Mouse (Mus musculus) forebrain, postnatal 0 days (tissue): Measurements from ENCODE around the gene Unc13c. TPM values are rescaled to one million over a fixed set of nuclear protein-coding genes. Genes with fewer than 3 reads are reported as not detected.

Experiments used
- ATAC-seq: fragments of 200-750 bp; cut with Nextera tagmentation; 2 replicates; pipeline ENCODE4 v1.8.0; 2017; ENCODE audit warnings: mild to moderate bottlenecking, moderate library complexity
- DNase-seq: peaks from one replicate; pipeline ENCODE4 v3.0.0-alpha.2; 2015
- H3K27ac ChIP-seq: fragments of 300-500 bp; sonication (generic); 2 replicates; pipeline ENCODE4 v1.5.1; 2014; ENCODE audit warnings: low read depth, mild to moderate bottlenecking, antibody characterized with exemption, low read length, moderate library complexity, mixed read lengths
- H3K27me3 ChIP-seq: fragments of 300-500 bp; sonication (generic); 2 replicates; pipeline ENCODE4 v1.6.1; 2014; ENCODE audit warnings: mild to moderate bottlenecking, low read length, mixed read lengths; ENCODE audit not compliant: insufficient read depth
- H3K36me3 ChIP-seq: fragments of 300-500 bp; sonication (generic); 2 replicates; pipeline ENCODE4 v1.6.1; 2014; ENCODE audit warnings: mild to moderate bottlenecking, moderate library complexity; ENCODE audit not compliant: insufficient read depth
- H3K4me1 ChIP-seq: fragments of 300-500 bp; sonication (generic); 2 replicates; pipeline ENCODE4 v1.6.1; 2014; ENCODE audit warnings: antibody characterized with exemption; ENCODE audit not compliant: insufficient read depth
- H3K4me2 ChIP-seq: fragments of 300-500 bp; sonication (generic); 2 replicates; pipeline ENCODE4 v1.6.1; 2014; ENCODE audit warnings: low read depth, mild to moderate bottlenecking, moderate library complexity
- H3K4me3 ChIP-seq: fragments of 300-500 bp; sonication (generic); 2 replicates; pipeline ENCODE4 v1.5.1; 2014; ENCODE audit warnings: low read depth, low read length, mixed read lengths
- H3K9ac ChIP-seq: fragments of 300-500 bp; sonication (generic); 2 replicates; pipeline ENCODE4 v1.6.1; 2014; ENCODE audit warnings: mild to moderate bottlenecking
- H3K9me3 ChIP-seq: fragments of 300-500 bp; sonication (generic); 2 replicates; pipeline ENCODE4 v1.6.1; 2016; ENCODE audit warnings: low read length
- CTCF ChIP-seq: sonication (generic); IDR thresholded peaks from 2 replicates; pipeline ENCODE4 v1.5.1; 2016; ENCODE audit warnings: antibody characterized with exemption, control low read depth, low read depth
- WGBS: fragments of 180-500 bp; shearing (Covaris S2); extraction: QIAGEN DNeasy Blood & Tissue Kit; methylation state at CpG from one replicate; pipeline ENCODE4 v1.1.7; 2014; 5-methylcytosine and 5-hydroxymethylcytosine counted together
- polyA plus RNA-seq: library from polyadenylated mRNA; unstranded; fragments of >200 nt; fragmentation: Nextera tagmentation; extraction: Ambion mirVana; gene quantifications from 2 replicates; pipeline ENCODE4 v1.2.1, GENCODE M21; 2015
- total RNA-seq: library from RNA; depleted of rRNA; stranded (reverse); fragments of >200 nt; gene quantifications from 2 replicates; pipeline ENCODE4 v1.2.3, GENCODE M21; 2014

Gene Unc13c
- total and polyA plus RNA-seq, 2 experiments from 2014 or later, result 3.8 to 11.8 TPM

DNA sequence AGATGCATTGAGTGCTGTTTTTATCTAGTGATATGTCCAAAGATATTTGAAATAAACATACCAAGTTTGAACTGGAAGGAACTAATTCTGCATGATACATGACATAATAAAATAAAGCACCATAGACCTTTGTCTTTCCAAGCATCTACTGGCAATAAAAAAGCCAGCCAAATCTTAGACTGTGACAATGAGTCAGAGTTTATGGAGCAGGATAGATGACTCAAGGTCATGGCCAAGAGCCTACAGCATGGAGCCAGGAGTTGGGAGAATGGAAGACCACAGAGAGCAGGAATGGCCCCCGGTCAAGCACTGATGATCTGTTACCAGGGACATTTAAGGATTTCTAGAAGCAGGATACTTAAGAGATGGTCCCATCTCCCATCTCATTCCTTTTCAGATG, 319.7 kb downstream of the Unc13c start:
- H3K27ac ChIP-seq, result no peak overlapping the region
- H3K4me1 ChIP-seq, result no peaks in the 10 kb centered on the region
- ATAC-seq (no peak), DNase-seq (no peak)
- H3K36me3 ChIP-seq, result no peaks in the 10 kb centered on the region
- WGBS, result 94% methylated on average over 1 of the region's 1 CpGs
- TF ChIP-seq CTCF, result no peak
- no peaks in the 10 kb centered on the region for H3K27me3 ChIP-seq
- no peak overlapping the region for H3K9ac ChIP-seq
- H3K9me3 ChIP-seq, result no peaks in the 10 kb centered on the region
- H3K4me2 ChIP-seq, result no peak overlapping the region
- no peak overlapping the region for H3K4me3 ChIP-seq

- Histone ChIP-seq H3K9ac (no peak overlapping the region), H3K9me3 (no peaks in the 10 kb centered on the region), H3K4me2 (no peak overlapping the region), H3K27me3 (no peaks in the 10 kb centered on the region), H3K27ac (no peak overlapping the region), H3K4me1 (no peaks in the 10 kb centered on the region), H3K36me3 (no peaks in the 10 kb centered on the region), H3K4me3 (no peak overlapping the region)
- ATAC-seq (no peak), DNase-seq (no peak)
- 93% methylated on average over 1 of the region's 1 CpGs for WGBS
- peak; percentile 35; the same call in 1 of the 2 replicates for TF ChIP-seq CTCF
Measured at GRCm38 (mm10) chr9:73638119-73638518, 330.6 kb downstream of the Unc13c start.

GRCm38 (mm10) chr9:73625171-73625570, 343.6 kb downstream of the Unc13c start:
- Histone ChIP-seq H3K9me3 (no peaks in the 10 kb centered on the region), H3K4me1 (no peaks in the 10 kb centered on the region), H3K4me3 (no peak overlapping the region), H3K27me3 (no peaks in the 10 kb centered on the region), H3K27ac (no peak overlapping the region), H3K9ac (no peak overlapping the region), H3K4me2 (no peak overlapping the region), H3K36me3 (no peaks in the 10 kb centered on the region)
- TF ChIP-seq CTCF, result no peak
- ATAC-seq (no peak), DNase-seq (no peak)
- WGBS, result 60% methylated on average over 1 of the region's 1 CpGs

DNA sequence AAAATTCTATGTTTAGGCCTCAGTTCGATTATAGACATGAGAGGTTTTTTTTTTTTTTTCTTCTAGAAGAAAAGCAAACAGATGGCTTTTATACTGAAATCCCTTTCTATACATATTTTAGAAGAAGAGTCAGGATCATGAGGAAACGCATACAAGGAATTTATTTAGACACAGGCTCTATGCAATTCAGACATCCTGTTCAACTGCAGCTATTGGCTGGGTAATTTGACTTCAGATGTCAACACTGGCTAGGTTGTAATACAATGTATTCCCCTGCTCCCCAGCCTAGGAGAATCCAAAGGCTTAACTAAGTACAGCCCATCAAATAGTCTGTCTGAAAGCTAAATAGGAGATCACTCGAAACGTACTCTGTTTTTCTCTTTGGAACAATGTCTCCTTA, 355.9 kb downstream of the Unc13c start:
- 62% methylated on average over 4 of the region's 4 CpGs for WGBS
- no peaks in the 10 kb centered on the region for H3K27me3 ChIP-seq
- no peak for TF ChIP-seq CTCF

DNA sequence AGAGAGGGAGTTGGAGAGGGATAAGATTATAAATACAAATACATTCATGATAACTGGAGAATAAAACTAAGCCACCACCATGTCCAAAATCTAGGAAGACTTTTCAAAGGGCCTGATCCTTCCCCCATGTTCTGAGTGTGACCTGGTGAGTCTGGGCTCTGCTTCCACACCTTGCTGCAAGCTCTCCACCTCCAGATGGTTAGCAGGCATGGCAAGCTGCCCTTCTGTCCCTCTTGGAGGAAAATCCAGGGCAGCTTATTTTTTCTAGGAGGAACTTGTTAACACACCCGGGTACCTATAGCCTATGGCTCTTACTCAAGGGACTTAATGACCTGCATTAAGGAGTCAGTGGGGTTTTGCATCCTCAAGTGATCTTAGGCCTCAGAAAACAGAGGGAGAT, 364.8 kb downstream of the Unc13c start:
- WGBS, result 81% methylated on average over 1 of the region's 1 CpGs
- no peak for TF ChIP-seq CTCF
- Histone ChIP-seq H3K4me1 (no peaks in the 10 kb centered on the region), H3K9ac (no peak overlapping the region), H3K4me2 (no peak overlapping the region), H3K36me3 (no peaks in the 10 kb centered on the region), H3K27ac (no peak overlapping the region), H3K4me3 (no peak overlapping the region), H3K9me3 (no peaks in the 10 kb centered on the region), H3K27me3 (no peaks in the 10 kb centered on the region)
- ATAC-seq (no peak), DNase-seq (no peak)

More for the DNA sequence above, 355.9 kb downstream of the Unc13c start:
- DNase-seq (peak; percentile 21), ATAC-seq (no peak; the same call in none of the 2 replicates)
- Histone ChIP-seq H3K4me3 (no peak overlapping the region), H3K36me3 (no peaks in the 10 kb centered on the region), H3K4me2 (no peak overlapping the region), H3K9ac (no peak overlapping the region), H3K27ac (no peak overlapping the region), H3K9me3 (no peaks in the 10 kb centered on the region), H3K4me1 (peaks cover 4% of the 10 kb centered on the region; the same call in 1 of the 2 replicates)

- 55% methylated on average over 4 of the region's 4 CpGs for WGBS
- no peaks in the 10 kb centered on the region for H3K4me1 ChIP-seq
- H3K9me3 ChIP-seq, result peaks cover 6% of the 10 kb centered on the region; the same call in 1 of the 2 replicates
- H3K27ac ChIP-seq, result no peak overlapping the region
- no peaks in the 10 kb centered on the region for H3K36me3 ChIP-seq
- TF ChIP-seq CTCF, result no peak
- H3K27me3 ChIP-seq, result no peaks in the 10 kb centered on the region
- no peak overlapping the region for H3K9ac ChIP-seq
- H3K4me3 ChIP-seq, result no peak overlapping the region
- H3K4me2 ChIP-seq, result no peak overlapping the region
- DNase-seq (no peak), ATAC-seq (no peak)
Measured at GRCm38 (mm10) chr9:73565558-73565957, 403.2 kb downstream of the Unc13c start.

- ATAC-seq (no peak), DNase-seq (no peak)
- TF ChIP-seq CTCF, result no peak
- no peaks in the 10 kb centered on the region for H3K9me3 ChIP-seq
- H3K4me1 ChIP-seq, result no peaks in the 10 kb centered on the region
- H3K4me2 ChIP-seq, result no peak overlapping the region
- H3K9ac ChIP-seq, result no peak overlapping the region
- H3K27me3 ChIP-seq, result no peaks in the 10 kb centered on the region
- no peaks in the 10 kb centered on the region for H3K36me3 ChIP-seq
- H3K4me3 ChIP-seq, result no peak overlapping the region
- no peak overlapping the region for H3K27ac ChIP-seq
- WGBS, result 63% methylated on average over 5 of the region's 5 CpGs
Measured at GRCm38 (mm10) chr9:73560037-73560436, 408.7 kb downstream of the Unc13c start.
